Mouse (Mus musculus) liver, adult (tissue): ENCODE measurements at regions not wholly inside any gene's neighbourhood (a gene's known extent, or its start where the extent isn't known, plus 50 kb on each side); places are given as distances from the start of the nearest gene placed in this dataset.

Experiments
- GATA4 ChIP-seq: IDR thresholded peaks from 2 replicates; pipeline ENCODE4 v1.6.1; 2014; ENCODE audit warnings: mild to moderate bottlenecking, low read length; ENCODE audit not compliant: insufficient replicate concordance

GRCm38 (mm10) chr5:52040427-52041312 is 149.6 kb downstream of the Dhx15 start:
- TF ChIP-seq GATA4, result no peak

- no peak for TF ChIP-seq GATA4
Measured at GRCm38 (mm10) chr5:52035339-52035738, 155.0 kb downstream of the Dhx15 start.

GRCm38 (mm10) chr5:52027478-52027877 is 162.8 kb downstream of the Dhx15 start:
- no peak for TF ChIP-seq GATA4

GRCm38 (mm10) chr5:52026148-52026547 is 164.2 kb downstream of the Dhx15 start:
- TF ChIP-seq GATA4, result no peak

GRCm38 (mm10) chr5:52023212-52023611 is 167.1 kb downstream of the Dhx15 start:
- TF ChIP-seq GATA4, result no peak

DNA sequence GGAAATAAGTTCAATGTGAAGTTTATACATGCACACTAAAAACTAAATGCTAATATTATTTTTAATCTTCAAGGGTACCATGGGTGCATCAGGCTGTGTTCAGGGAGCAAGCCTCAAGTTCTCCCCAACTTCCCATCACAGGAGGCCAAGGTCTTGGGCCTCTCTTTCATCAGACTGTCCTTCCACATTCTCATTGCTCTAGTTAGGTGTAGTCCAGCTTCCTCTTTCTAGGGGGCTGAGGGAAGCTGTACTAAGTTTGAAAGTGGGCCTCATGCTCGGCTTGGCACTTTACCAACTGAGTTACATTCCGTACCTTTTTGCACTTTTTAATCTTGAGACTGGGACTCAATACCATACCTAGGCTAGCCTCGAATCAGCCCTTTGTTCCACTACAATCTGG is 173.3 kb downstream of the Dhx15 start:
- TF ChIP-seq GATA4, result no peak

DNA sequence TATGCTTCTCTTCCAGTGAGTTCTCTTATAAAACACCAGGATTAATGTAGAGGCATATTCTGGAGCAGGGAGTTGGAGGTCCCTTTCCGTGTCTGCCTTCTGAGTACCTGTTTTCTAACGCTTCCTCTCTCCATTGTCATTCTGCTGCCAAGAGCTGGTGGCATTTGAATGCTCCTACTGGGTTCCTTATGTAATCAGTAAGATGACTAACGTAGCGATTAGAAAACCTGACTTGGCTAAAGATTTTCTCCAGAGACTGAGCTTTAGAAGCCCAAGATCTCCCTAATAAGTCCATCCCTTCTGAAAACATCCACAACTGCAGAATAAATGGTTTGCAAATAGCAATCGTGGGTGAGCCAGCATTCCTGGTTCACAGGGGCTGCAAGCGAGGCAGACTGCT is 174.5 kb downstream of the Dhx15 start:
- no peak for TF ChIP-seq GATA4

GRCm38 (mm10) chr5:52010426-52010825 is 179.9 kb downstream of the Dhx15 start:
- no peak for TF ChIP-seq GATA4

GRCm38 (mm10) chr5:52008942-52009341 is 181.4 kb downstream of the Dhx15 start:
- no peak for TF ChIP-seq GATA4

DNA sequence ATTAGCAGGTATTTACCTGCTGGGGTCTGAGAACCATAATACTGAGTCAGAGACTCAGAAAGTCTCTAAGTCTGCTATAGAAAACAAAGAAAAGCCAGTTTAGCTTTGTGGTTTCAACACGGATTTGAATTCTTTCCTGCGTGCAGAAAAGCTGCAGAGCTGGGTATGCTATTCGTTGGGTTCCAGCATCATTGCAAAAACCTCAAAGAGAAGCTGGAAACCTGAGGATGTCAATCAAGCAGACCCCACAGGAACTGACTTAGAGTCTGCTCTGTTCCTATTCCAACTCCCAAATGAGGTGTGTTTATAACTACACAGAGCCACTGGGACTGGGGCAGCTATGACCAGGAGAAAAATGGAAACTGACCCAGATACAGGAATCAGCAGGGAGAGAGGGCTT is 183.5 kb downstream of the Dhx15 start:
- no peak for TF ChIP-seq GATA4

DNA sequence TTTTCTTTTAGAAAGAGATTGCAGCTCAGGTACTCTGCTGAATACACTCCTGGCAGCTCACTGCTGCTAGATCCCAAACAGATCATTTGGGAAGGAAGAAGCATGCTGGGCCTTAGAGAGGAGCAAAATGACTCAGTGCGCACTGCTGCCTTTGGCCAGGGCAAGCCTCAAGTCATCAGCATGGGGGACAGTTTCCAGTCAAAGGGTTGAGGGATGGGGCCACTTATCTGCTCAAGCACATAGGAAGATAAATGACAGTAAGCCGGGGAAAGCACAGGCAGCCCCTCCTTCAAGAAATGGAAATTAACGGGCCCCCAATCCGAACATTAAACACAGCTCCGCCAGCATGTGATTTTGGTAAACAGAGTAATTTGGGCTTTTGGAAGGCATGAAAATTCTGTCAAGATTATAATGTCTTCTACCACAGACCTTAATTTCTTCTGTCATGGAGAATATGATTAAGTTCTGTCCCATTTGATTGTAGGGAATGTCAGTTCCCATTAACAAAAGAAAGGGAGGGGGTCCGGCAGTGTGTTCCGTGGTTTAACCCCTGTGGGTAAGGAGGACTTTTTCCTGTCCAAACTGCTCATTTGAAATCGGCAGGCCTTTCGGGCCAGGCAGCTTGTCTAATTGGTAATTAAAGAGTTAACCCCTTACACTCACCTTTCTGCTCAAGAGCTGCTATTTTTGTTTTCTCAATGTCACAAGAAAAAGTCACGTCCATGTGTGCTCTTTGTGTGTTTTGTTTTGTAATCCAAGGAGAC is 199.3 kb downstream of the Dhx15 start:
- no peak for TF ChIP-seq GATA4

DNA sequence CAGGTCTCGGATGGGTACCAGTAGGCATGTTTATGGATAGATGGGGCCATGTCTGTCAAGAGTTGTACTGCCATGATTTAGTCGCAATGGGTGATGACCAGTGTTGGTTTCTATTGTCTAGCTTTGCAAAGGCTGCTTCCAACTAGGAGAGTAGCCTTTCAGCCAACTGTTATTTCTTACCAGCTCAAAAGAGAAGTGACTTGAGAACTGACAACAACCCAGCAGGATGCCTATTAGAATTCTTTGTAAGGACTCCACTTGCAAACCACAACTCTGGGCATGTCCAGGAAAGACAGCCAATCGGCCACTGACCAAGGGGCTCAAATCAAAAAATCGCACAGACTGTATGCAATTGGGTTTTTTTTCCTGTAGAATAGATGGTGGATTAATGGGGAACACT is 200.9 kb downstream of the Dhx15 start:
- TF ChIP-seq GATA4, result no peak

DNA sequence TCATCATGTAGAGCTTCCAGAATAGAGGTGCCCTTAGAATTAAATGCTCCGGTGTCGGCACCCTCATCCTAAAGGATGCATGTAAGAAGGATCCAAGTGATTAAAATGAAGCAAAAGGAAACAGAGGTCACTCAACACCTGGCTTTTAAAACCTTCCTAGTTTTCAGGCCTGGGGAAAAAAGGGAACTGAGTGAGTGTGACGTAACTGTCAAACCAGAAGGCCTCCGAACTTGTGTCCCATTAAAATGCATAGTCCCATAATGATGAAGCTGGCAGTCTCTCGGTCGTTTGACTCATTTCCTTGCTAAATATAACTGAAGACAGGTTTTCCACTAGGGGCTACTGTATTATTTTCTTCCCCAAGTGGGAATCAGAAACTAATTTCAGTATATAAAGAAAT is 201.4 kb downstream of the Dhx15 start:
- no peak for TF ChIP-seq GATA4

DNA sequence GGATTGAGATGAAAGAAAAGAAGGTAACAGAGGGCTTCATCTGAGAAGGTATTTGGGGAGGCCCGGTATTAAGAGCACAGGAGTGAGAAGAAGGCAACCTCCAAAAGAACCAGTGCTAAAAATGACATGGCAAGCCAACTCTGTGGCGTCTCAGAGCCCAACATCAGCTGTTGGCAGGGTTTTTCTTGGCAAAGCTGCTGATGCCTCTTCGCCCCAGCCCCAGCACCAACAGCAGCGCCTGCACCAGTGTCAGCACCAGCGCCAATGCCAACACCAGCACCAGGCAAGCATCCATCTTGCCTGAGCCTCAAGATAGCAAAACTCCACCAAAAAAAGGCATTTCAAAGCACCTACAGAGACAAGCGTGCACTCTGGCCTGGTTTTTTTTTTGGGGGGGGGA is 205.3 kb downstream of the Dhx15 start:
- no peak for TF ChIP-seq GATA4

DNA sequence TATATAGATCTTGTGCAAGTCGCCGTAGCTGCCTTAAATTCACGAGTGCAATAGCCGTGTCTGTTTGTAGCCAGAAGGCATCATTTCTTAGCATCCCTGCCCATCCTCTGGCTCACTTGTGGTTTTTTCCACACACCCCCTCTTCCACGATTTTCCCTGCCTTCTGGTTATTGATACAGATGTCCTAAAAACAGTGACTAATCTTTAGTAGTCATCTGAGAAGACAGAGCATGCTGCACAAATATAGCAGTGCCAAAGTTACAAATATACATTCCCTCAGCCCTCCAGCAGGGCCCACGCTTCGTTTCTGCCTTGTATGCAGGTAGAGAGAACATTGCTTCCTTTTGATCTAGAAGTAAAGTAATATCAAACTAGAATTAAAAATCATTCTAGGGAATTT is 207.5 kb downstream of the Dhx15 start:
- no peak for TF ChIP-seq GATA4

GRCm38 (mm10) chr5:51980901-51981300 is 209.4 kb downstream of the Dhx15 start:
- no peak for TF ChIP-seq GATA4
